Mouse (Mus musculus) midbrain, embryonic 12.5 days (tissue): Measurements from ENCODE around the gene Galnt17. TPM values are rescaled to one million over a fixed set of nuclear protein-coding genes. Genes with fewer than 3 reads are reported as not detected.

ENCODE experiments used
- ATAC-seq: fragments of 200-750 bp; cut with Nextera tagmentation; 2 replicates; pipeline ENCODE4 v1.8.0; 2017; ENCODE audit warnings: low read depth, moderate TSS enrichment, moderate library complexity; ENCODE audit not compliant: low FRiP score
- H3K27ac ChIP-seq: fragments of 300-500 bp; sonication (generic); replicated peaks from 2 replicates; pipeline ENCODE4 v1.5.1; 2016; ENCODE audit warnings: mild to moderate bottlenecking
- H3K27me3 ChIP-seq: fragments of 300-500 bp; sonication (generic); 2 replicates; pipeline ENCODE4 v1.6.1; 2016; ENCODE audit warnings: mild to moderate bottlenecking
- H3K36me3 ChIP-seq: fragments of 300-500 bp; sonication (generic); 2 replicates; pipeline ENCODE4 v1.6.1; 2016
- H3K4me1 ChIP-seq: fragments of 300-500 bp; sonication (generic); 2 replicates; pipeline ENCODE4 v1.6.1; 2016
- H3K4me2 ChIP-seq: fragments of 300-500 bp; sonication (generic); replicated peaks from 2 replicates; pipeline ENCODE4 v1.6.1; 2016; ENCODE audit warnings: mild to moderate bottlenecking, moderate library complexity
- H3K4me3 ChIP-seq: fragments of 300-500 bp; sonication (generic); 2 replicates; pipeline ENCODE4 v1.5.1; 2016; ENCODE audit warnings: mild to moderate bottlenecking
- H3K9ac ChIP-seq: fragments of 300-500 bp; sonication (generic); replicated peaks from 2 replicates; pipeline ENCODE4 v1.6.1; 2016; ENCODE audit warnings: mild to moderate bottlenecking, moderate library complexity
- H3K9me3 ChIP-seq: fragments of 300-500 bp; sonication (generic); 2 replicates; pipeline ENCODE4 v1.6.1; 2016; ENCODE audit warnings: mild to moderate bottlenecking
- WGBS: fragments of 180-500 bp; shearing (Covaris S2); methylation state at CpG from one replicate; pipeline ENCODE4 v1.1.7; 2016; 5-methylcytosine and 5-hydroxymethylcytosine counted together
- polyA plus RNA-seq: library from polyadenylated mRNA; unstranded; fragments of >200 nt; fragmentation: Nextera tagmentation; extraction: Ambion mirVana; gene quantifications from 2 replicates; pipeline ENCODE4 v1.2.1, GENCODE M21; 2016

Galnt17 gene
- polyA plus RNA-seq, 1 experiment from 2014 or later = 2.6 TPM

- WGBS = 91% methylated on average over 8 of the region's 8 CpGs
- no peak overlapping the region for H3K4me3 ChIP-seq
- no peak overlapping the region for H3K9ac ChIP-seq
- H3K27ac ChIP-seq = no peak overlapping the region
- no peak overlapping the region for H3K4me2 ChIP-seq
- no peaks in the 10 kb centered on the region for H3K9me3 ChIP-seq
- ATAC-seq = no peak
- H3K36me3 ChIP-seq = no peaks in the 10 kb centered on the region
- H3K4me1 ChIP-seq = no peaks in the 10 kb centered on the region
- H3K27me3 ChIP-seq = no peaks in the 10 kb centered on the region
Observed at GRCm38 (mm10) chr5:131236906-131237305, 71.4 kb downstream of the Galnt17 start.

DNA sequence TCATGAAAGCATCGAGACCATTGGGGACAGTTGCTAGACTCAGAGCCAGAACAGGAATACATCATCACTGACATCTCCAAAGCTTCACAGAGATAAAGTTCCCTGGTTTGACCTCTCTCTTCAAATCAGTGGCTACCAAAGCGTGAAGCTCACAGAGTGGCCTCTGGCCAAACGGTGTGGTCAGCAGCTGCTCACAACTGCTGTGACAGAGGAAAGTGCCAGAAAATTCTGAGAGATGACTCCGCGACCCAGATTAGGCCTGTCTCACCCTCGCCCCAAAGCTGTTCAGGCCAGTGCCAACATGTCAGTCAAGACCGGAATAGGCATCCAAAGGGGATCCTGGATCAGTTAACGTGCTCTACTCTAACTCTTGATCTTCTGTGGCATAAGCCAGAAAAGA lies 74.5 kb downstream of the Galnt17 start:
- Histone ChIP-seq H3K27ac (no peak overlapping the region), H3K4me3 (no peak overlapping the region), H3K27me3 (no peaks in the 10 kb centered on the region), H3K4me1 (no peaks in the 10 kb centered on the region), H3K36me3 (no peaks in the 10 kb centered on the region), H3K9ac (no peak overlapping the region), H3K4me2 (no peak overlapping the region), H3K9me3 (no peaks in the 10 kb centered on the region)
- ATAC-seq = no peak
- 95% methylated on average over 8 of the region's 8 CpGs for WGBS

DNA sequence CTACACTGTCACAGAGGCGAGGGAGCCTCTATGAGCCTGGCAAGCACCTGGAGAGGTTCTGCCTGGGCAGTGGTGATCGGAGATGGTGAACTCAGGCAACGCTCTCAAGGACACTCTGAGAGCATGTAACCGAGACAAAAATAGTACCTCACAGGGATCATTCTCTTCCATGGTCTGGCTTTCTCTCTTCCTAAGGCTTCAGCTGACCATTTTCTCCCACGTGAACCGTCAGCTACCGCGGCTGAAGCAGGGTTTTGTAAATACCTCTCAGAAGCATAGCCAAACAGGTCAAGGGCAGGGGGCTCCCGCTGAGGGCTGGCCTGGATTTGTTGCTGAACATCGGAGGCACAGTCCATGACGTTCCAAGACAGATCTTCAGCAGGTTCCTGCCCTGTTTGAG lies 77.2 kb downstream of the Galnt17 start:
- Histone ChIP-seq H3K27ac (no peak overlapping the region), H3K9me3 (no peaks in the 10 kb centered on the region), H3K36me3 (no peaks in the 10 kb centered on the region), H3K9ac (no peak overlapping the region), H3K4me1 (no peaks in the 10 kb centered on the region), H3K4me2 (no peak overlapping the region), H3K4me3 (no peak overlapping the region), H3K27me3 (no peaks in the 10 kb centered on the region)
- WGBS = 80% methylated on average over 11 of the region's 11 CpGs
- ATAC-seq = no peak

GRCm38 (mm10) chr5:131229744-131230143 lies 78.6 kb downstream of the Galnt17 start:
- no peak overlapping the region for H3K4me2 ChIP-seq
- 78% methylated on average over 10 of the region's 10 CpGs for WGBS
- H3K4me3 ChIP-seq = no peak overlapping the region
- no peaks in the 10 kb centered on the region for H3K27me3 ChIP-seq
- H3K9me3 ChIP-seq = no peaks in the 10 kb centered on the region
- no peak overlapping the region for H3K9ac ChIP-seq
- H3K4me1 ChIP-seq = no peaks in the 10 kb centered on the region
- H3K27ac ChIP-seq = no peak overlapping the region
- no peak for ATAC-seq
- H3K36me3 ChIP-seq = no peaks in the 10 kb centered on the region

- Histone ChIP-seq H3K4me3 (no peak overlapping the region), H3K4me1 (no peaks in the 10 kb centered on the region), H3K36me3 (no peaks in the 10 kb centered on the region), H3K9ac (no peak overlapping the region), H3K4me2 (no peak overlapping the region), H3K27ac (no peak overlapping the region), H3K27me3 (no peaks in the 10 kb centered on the region), H3K9me3 (no peaks in the 10 kb centered on the region)
- WGBS = 58% methylated on average over 1 of the region's 1 CpGs
- ATAC-seq = no peak
Observed at GRCm38 (mm10) chr5:131223416-131223815, 84.9 kb downstream of the Galnt17 start.

GRCm38 (mm10) chr5:131222498-131223244 lies 85.6 kb downstream of the Galnt17 start:
- H3K27ac ChIP-seq = no peak overlapping the region
- no peak for ATAC-seq

GRCm38 (mm10) chr5:131218221-131218620 lies 90.1 kb downstream of the Galnt17 start:
- H3K9me3 ChIP-seq = no peaks in the 10 kb centered on the region
- no peaks in the 10 kb centered on the region for H3K27me3 ChIP-seq
- no peak for ATAC-seq
- no peak overlapping the region for H3K4me3 ChIP-seq
- no peak overlapping the region for H3K4me2 ChIP-seq
- 83% methylated on average over 3 of the region's 3 CpGs for WGBS
- no peaks in the 10 kb centered on the region for H3K4me1 ChIP-seq
- H3K9ac ChIP-seq = no peak overlapping the region
- H3K36me3 ChIP-seq = no peaks in the 10 kb centered on the region
- H3K27ac ChIP-seq = no peak overlapping the region

More at GRCm38 (mm10) chr5:131222498-131223244, 85.6 kb downstream of the Galnt17 start:
- Histone ChIP-seq H3K4me2 (no peak overlapping the region), H3K27me3 (no peaks in the 10 kb centered on the region), H3K9ac (no peak overlapping the region), H3K9me3 (no peaks in the 10 kb centered on the region), H3K4me1 (no peaks in the 10 kb centered on the region), H3K36me3 (no peaks in the 10 kb centered on the region), H3K4me3 (no peak overlapping the region)
- WGBS = 92% methylated on average over 10 of the region's 10 CpGs

DNA sequence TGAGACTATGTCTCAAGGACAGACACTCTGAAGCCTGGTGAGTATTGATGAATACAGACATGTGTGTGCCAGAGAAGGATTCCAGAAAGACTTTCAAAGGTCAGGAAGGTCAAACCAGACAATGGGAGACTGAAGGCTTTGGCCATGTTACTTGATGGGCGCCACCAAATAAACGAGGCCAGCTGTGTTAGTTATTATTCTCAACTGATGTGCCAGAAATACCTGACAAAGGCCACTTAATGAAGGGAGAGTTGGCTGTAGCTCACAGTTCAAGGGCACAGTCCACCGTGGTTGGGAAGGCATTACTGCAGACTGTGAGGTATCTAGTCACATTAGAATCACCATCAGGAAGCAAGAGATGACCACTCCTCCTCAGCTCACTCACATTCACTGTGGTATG lies 96.7 kb downstream of the Galnt17 start:
- no peak for ATAC-seq
- Histone ChIP-seq H3K4me1 (no peaks in the 10 kb centered on the region), H3K36me3 (no peaks in the 10 kb centered on the region), H3K27me3 (no peaks in the 10 kb centered on the region), H3K4me2 (no peak overlapping the region), H3K9me3 (no peaks in the 10 kb centered on the region), H3K4me3 (no peak overlapping the region), H3K9ac (no peak overlapping the region), H3K27ac (no peak overlapping the region)
- WGBS = 53% methylated on average over 3 of the region's 3 CpGs

GRCm38 (mm10) chr5:131201146-131201545 lies 107.2 kb downstream of the Galnt17 start:
- no peak overlapping the region for H3K4me3 ChIP-seq
- no peak overlapping the region for H3K4me2 ChIP-seq
- no peak overlapping the region for H3K9ac ChIP-seq
- 43% methylated on average over 2 of the region's 2 CpGs for WGBS
- H3K27ac ChIP-seq = no peak overlapping the region
- no peaks in the 10 kb centered on the region for H3K9me3 ChIP-seq
- no peak for ATAC-seq
- no peaks in the 10 kb centered on the region for H3K36me3 ChIP-seq
- H3K27me3 ChIP-seq = no peaks in the 10 kb centered on the region
- H3K4me1 ChIP-seq = no peaks in the 10 kb centered on the region

GRCm38 (mm10) chr5:131192311-131192710 lies 116.0 kb downstream of the Galnt17 start:
- no peak for ATAC-seq
- Histone ChIP-seq H3K9ac (no peak overlapping the region), H3K9me3 (no peaks in the 10 kb centered on the region), H3K36me3 (no peaks in the 10 kb centered on the region), H3K27ac (no peak overlapping the region), H3K27me3 (no peaks in the 10 kb centered on the region), H3K4me1 (no peaks in the 10 kb centered on the region), H3K4me2 (no peak overlapping the region), H3K4me3 (no peak overlapping the region)
- 76% methylated on average over 3 of the region's 3 CpGs for WGBS

DNA sequence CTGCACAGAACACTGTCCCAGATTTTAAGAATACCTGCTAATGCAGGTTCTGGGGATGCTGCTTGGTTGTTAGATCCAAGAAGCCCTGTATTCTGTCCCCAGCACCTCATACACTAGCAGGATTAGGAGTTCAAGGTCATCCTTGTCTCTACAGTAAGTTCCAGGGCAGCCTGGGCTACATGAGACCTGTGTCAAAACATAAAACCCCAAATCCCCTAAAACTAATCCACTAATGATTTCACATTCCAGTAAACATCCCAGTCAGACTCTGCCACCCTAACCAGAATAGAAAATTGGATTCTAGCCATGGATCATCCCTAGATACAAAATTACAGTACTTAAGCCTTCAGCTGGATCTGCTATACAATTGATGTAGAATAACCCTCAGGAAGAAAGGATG lies 123.7 kb downstream of the Galnt17 start:
- no peak overlapping the region for H3K4me3 ChIP-seq
- no peaks in the 10 kb centered on the region for H3K9me3 ChIP-seq
- no peak overlapping the region for H3K9ac ChIP-seq
- H3K36me3 ChIP-seq = no peaks in the 10 kb centered on the region
- no peak for ATAC-seq
- H3K4me2 ChIP-seq = no peak overlapping the region
- H3K4me1 ChIP-seq = no peaks in the 10 kb centered on the region
- H3K27ac ChIP-seq = no peak overlapping the region
- H3K27me3 ChIP-seq = no peaks in the 10 kb centered on the region

DNA sequence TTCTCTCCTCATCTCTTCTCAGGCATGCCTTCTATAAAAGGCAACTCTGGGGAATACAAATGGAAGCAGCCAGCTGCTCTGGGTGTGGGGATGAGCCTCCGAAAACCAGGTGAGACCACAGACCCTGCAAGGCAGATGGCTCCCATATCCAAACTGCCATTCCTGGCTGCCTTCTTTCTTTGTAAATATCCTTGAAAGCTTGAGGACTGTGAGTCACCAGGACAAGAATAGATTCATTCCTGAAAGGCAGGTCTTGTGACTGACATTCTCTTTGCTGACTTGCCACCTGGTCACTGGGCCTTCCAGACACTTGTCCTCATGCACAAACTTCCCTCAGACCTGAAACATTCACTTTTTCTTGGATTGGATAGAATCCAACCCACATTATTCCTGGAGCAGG lies 127.1 kb downstream of the Galnt17 start:
- Histone ChIP-seq H3K36me3 (no peaks in the 10 kb centered on the region), H3K27me3 (no peaks in the 10 kb centered on the region), H3K9me3 (no peaks in the 10 kb centered on the region), H3K27ac (no peak overlapping the region), H3K4me1 (peaks cover 11% of the 10 kb centered on the region), H3K9ac (no peak overlapping the region), H3K4me3 (no peak overlapping the region), H3K4me2 (no peak overlapping the region)
- 75% methylated on average over 1 of the region's 1 CpGs for WGBS
- ATAC-seq = no peak

GRCm38 (mm10) chr5:131180756-131181155 lies 127.5 kb downstream of the Galnt17 start:
- H3K9ac ChIP-seq = no peak overlapping the region

More at GRCm38 (mm10) chr5:131180756-131181155, 127.5 kb downstream of the Galnt17 start:
- WGBS = 93% methylated on average over 1 of the region's 1 CpGs
- no peak overlapping the region for H3K4me2 ChIP-seq
- H3K27ac ChIP-seq = no peak overlapping the region
- no peaks in the 10 kb centered on the region for H3K27me3 ChIP-seq
- no peaks in the 10 kb centered on the region for H3K36me3 ChIP-seq
- no peak overlapping the region for H3K4me3 ChIP-seq
- H3K9me3 ChIP-seq = no peaks in the 10 kb centered on the region
- ATAC-seq = no peak
- peaks cover 11% of the 10 kb centered on the region for H3K4me1 ChIP-seq
